Mouse (Mus musculus) limb, embryonic 14.5 days (tissue): ENCODE measurements at regions not wholly inside any gene's neighbourhood (a gene's known extent, or its start where the extent isn't known, plus 50 kb on each side); places are given as distances from the start of the nearest gene placed in this dataset.

ENCODE experiments used
- ATAC-seq: fragments of 200-750 bp; cut with Nextera tagmentation; 2 replicates; pipeline ENCODE4 v1.8.0; 2017; ENCODE audit warnings: low read depth, moderate number of reproducible peaks, moderate TSS enrichment; ENCODE audit not compliant: low FRiP score
- DNase-seq: peaks from one replicate; pipeline ENCODE4 v3.0.0-alpha.2; 2015; ENCODE audit warnings: low spot score
- H3K27ac ChIP-seq: fragments of 300-500 bp; sonication (generic); replicated peaks from 2 replicates; pipeline ENCODE4 v1.5.1; 2014; ENCODE audit warnings: low read depth, mild to moderate bottlenecking, low read length, moderate library complexity, mixed read lengths
- H3K27me3 ChIP-seq: fragments of 300-500 bp; sonication (generic); 2 replicates; pipeline ENCODE4 v1.6.1; 2014; ENCODE audit warnings: low read length, mixed read lengths; ENCODE audit not compliant: control insufficient read depth, insufficient read depth
- H3K36me3 ChIP-seq: fragments of 300-500 bp; sonication (generic); 2 replicates; pipeline ENCODE4 v1.6.1; 2014; ENCODE audit warnings: mild to moderate bottlenecking, low read length, moderate library complexity, mixed read lengths; ENCODE audit not compliant: control insufficient read depth, insufficient read depth
- H3K4me1 ChIP-seq: fragments of 300-500 bp; sonication (generic); 2 replicates; pipeline ENCODE4 v1.6.1; 2014; ENCODE audit warnings: antibody characterized with exemption, low read length, mixed read lengths; ENCODE audit not compliant: control insufficient read depth, insufficient read depth
- H3K4me2 ChIP-seq: fragments of 300-500 bp; sonication (generic); replicated peaks from 2 replicates; pipeline ENCODE4 v1.6.1; 2014; ENCODE audit warnings: low read depth, mild to moderate bottlenecking, low read length, moderate library complexity; ENCODE audit not compliant: severe bottlenecking
- H3K4me3 ChIP-seq: fragments of 300-500 bp; sonication (generic); replicated peaks from 2 replicates; pipeline ENCODE4 v1.5.1; 2014; ENCODE audit warnings: low read length
- H3K9ac ChIP-seq: fragments of 300-500 bp; sonication (generic); 2 replicates; pipeline ENCODE4 v1.6.1; 2014; ENCODE audit warnings: mild to moderate bottlenecking, low read depth, low read length, moderate library complexity; ENCODE audit not compliant: severe bottlenecking
- H3K9me3 ChIP-seq: fragments of 300-500 bp; sonication (generic); 2 replicates; pipeline ENCODE4 v1.6.1; 2016; ENCODE audit warnings: low read length; ENCODE audit not compliant: control insufficient read depth
- POLR2A ChIP-seq: fragments of 200-500 bp; IDR thresholded peaks from 2 replicates; pipeline ENCODE4 v1.8.0; 2012; ENCODE audit warnings: inconsistent platforms, mild to moderate bottlenecking, moderate library complexity, borderline replicate concordance; ENCODE audit not compliant: insufficient read depth, insufficient read length; ENCODE audit errors: extremely low read depth
- WGBS: fragments of 180-500 bp; shearing (Covaris S2); extraction: QIAGEN DNeasy Blood & Tissue Kit; methylation state at CpG from one replicate; pipeline ENCODE4 v1.1.7; 2014; 5-methylcytosine and 5-hydroxymethylcytosine counted together

DNA sequence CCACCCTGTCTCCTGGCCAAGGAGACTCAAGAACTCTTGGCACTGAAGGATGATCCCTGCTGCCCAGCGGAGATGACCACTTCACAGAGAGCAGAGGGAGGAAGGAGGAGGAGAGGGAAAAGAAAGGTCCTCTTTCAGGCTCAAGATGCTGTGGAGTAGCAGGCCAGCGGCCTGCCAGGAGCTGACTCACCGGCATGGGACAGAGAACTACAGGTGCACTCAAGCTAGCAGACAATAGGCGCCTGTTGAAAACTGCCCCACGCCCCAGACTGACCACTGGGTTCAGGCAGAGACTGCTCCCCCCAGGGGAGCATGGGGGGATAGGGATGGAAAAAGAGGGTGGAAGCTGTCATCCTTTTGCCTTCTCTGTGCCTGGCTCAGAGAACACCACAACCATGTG lies 125.8 kb upstream of the 1600014C23Rik start:
- Histone ChIP-seq H3K27me3 (no peaks in the 10 kb centered on the region), H3K9ac (no peak overlapping the region), H3K4me3 (no peak overlapping the region), H3K27ac (no peak overlapping the region), H3K36me3 (no peaks in the 10 kb centered on the region), H3K9me3 (no peaks in the 10 kb centered on the region; the same call in 1 of the 2 replicates), H3K4me1 (peaks cover 9% of the 10 kb centered on the region; the same call in 1 of the 2 replicates), H3K4me2 (no peak overlapping the region)
- 88% methylated on average over 5 of the region's 5 CpGs for WGBS
- ATAC-seq: no peak
- TF ChIP-seq POLR2A: no peak
- no peak for DNase-seq

GRCm38 (mm10) chr17:45853931-45854653 lies 120.4 kb upstream of the 1600014C23Rik start:
- Histone ChIP-seq H3K36me3 (no peaks in the 10 kb centered on the region), H3K9me3 (no peaks in the 10 kb centered on the region; the same call in 1 of the 2 replicates), H3K4me2 (no peak overlapping the region), H3K4me1 (peaks cover 9% of the 10 kb centered on the region; the same call in 1 of the 2 replicates), H3K27me3 (no peaks in the 10 kb centered on the region), H3K4me3 (no peak overlapping the region), H3K27ac (no peak overlapping the region), H3K9ac (no peak overlapping the region)
- no peak for ATAC-seq
- no peak for DNase-seq
- no peak for TF ChIP-seq POLR2A
- WGBS: 84% methylated on average over 21 of the region's 21 CpGs

DNA sequence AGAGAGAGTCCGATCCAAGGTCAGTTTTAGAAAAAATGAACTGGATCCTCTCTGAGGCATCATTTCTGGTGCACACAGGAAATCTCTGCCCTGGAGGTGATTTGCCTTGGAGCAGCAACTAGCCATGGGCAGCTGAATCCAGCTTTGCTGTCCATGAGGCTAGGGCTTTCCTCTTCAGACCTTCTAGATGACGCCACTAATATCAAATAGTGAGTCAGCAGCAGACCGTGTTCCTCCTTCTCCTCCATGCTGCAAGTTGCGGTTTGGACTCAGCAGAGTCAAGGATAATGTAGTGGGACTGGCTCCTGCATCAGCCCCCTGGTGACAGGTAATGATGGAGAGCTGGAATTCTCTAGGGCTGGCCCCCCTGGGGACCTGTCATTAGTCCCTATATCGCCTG lies 118.8 kb upstream of the 1600014C23Rik start:
- no peak for ATAC-seq
- 50% methylated on average over 5 of the region's 5 CpGs for WGBS
- Histone ChIP-seq H3K9ac (no peak overlapping the region), H3K4me2 (no peak overlapping the region), H3K27ac (no peak overlapping the region), H3K36me3 (no peaks in the 10 kb centered on the region), H3K27me3 (no peaks in the 10 kb centered on the region), H3K4me1 (peaks cover 9% of the 10 kb centered on the region; the same call in 1 of the 2 replicates), H3K9me3 (no peaks in the 10 kb centered on the region), H3K4me3 (no peak overlapping the region)
- no peak for DNase-seq
- TF ChIP-seq POLR2A: no peak

- Histone ChIP-seq H3K27ac (no peak overlapping the region), H3K27me3 (no peaks in the 10 kb centered on the region), H3K4me2 (no peak overlapping the region), H3K9ac (no peak overlapping the region), H3K4me3 (no peak overlapping the region), H3K9me3 (no peaks in the 10 kb centered on the region), H3K36me3 (no peaks in the 10 kb centered on the region), H3K4me1 (peaks cover 9% of the 10 kb centered on the region; the same call in 1 of the 2 replicates)
- no peak for TF ChIP-seq POLR2A
- DNase-seq (no peak), ATAC-seq (no peak)
- 60% methylated on average over 8 of the region's 8 CpGs for WGBS
These were observed 118.2 kb upstream of the 1600014C23Rik start for GRCm38 (mm10) chr17:45851723-45852396.

DNA sequence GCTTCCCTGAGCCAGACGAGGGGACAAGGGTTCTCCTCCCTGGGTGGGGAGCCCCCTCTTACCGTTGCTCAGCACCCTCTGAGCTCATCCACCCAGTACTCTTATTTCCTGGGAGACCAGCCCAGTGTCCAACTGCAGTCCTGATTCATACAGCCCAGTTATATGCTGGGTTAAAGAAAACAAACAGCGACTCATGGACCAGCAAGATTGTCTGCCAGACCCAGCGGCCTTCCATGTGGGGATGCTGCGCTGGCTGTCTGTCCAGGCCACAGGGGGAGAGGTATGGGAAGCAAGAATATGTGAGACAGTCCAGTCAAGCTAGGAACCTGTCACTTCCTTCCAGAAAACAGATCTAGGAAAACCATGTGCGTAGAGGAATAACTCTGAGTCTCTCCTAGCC lies 117.3 kb upstream of the 1600014C23Rik start:
- H3K27ac ChIP-seq: no peak overlapping the region
- ATAC-seq (no peak), DNase-seq (no peak)
- no peak overlapping the region for H3K4me3 ChIP-seq
- peaks cover 2% of the 10 kb centered on the region; the same call in 1 of the 2 replicates for H3K9me3 ChIP-seq
- H3K36me3 ChIP-seq: no peaks in the 10 kb centered on the region
- WGBS: 73% methylated on average over 6 of the region's 6 CpGs
- no peak overlapping the region for H3K4me2 ChIP-seq
- TF ChIP-seq POLR2A: no peak
- no peak overlapping the region for H3K9ac ChIP-seq
- H3K4me1 ChIP-seq: peaks cover 9% of the 10 kb centered on the region; the same call in 1 of the 2 replicates
- no peaks in the 10 kb centered on the region for H3K27me3 ChIP-seq
